Mouse (Mus musculus) midbrain, embryonic 12.5 days (tissue): ENCODE results near the gene Rnf130. TPM values are rescaled to one million over a fixed set of nuclear protein-coding genes. Genes with fewer than 3 reads are reported as not detected.

Experiments used
- ATAC-seq: fragments of 200-750 bp; cut with Nextera tagmentation; 2 replicates; pipeline ENCODE4 v1.8.0; 2017; ENCODE audit warnings: low read depth, moderate TSS enrichment, moderate library complexity; ENCODE audit not compliant: low FRiP score
- H3K27ac ChIP-seq: fragments of 300-500 bp; sonication (generic); replicated peaks from 2 replicates; pipeline ENCODE4 v1.5.1; 2016; ENCODE audit warnings: mild to moderate bottlenecking
- H3K27me3 ChIP-seq: fragments of 300-500 bp; sonication (generic); 2 replicates; pipeline ENCODE4 v1.6.1; 2016; ENCODE audit warnings: mild to moderate bottlenecking
- H3K36me3 ChIP-seq: fragments of 300-500 bp; sonication (generic); 2 replicates; pipeline ENCODE4 v1.6.1; 2016
- H3K4me1 ChIP-seq: fragments of 300-500 bp; sonication (generic); 2 replicates; pipeline ENCODE4 v1.6.1; 2016
- H3K4me2 ChIP-seq: fragments of 300-500 bp; sonication (generic); replicated peaks from 2 replicates; pipeline ENCODE4 v1.6.1; 2016; ENCODE audit warnings: mild to moderate bottlenecking, moderate library complexity
- H3K4me3 ChIP-seq: fragments of 300-500 bp; sonication (generic); 2 replicates; pipeline ENCODE4 v1.5.1; 2016; ENCODE audit warnings: mild to moderate bottlenecking
- H3K9ac ChIP-seq: fragments of 300-500 bp; sonication (generic); replicated peaks from 2 replicates; pipeline ENCODE4 v1.6.1; 2016; ENCODE audit warnings: mild to moderate bottlenecking, moderate library complexity
- H3K9me3 ChIP-seq: fragments of 300-500 bp; sonication (generic); 2 replicates; pipeline ENCODE4 v1.6.1; 2016; ENCODE audit warnings: mild to moderate bottlenecking
- WGBS: fragments of 180-500 bp; shearing (Covaris S2); methylation state at CpG from one replicate; pipeline ENCODE4 v1.1.7; 2016; 5-methylcytosine and 5-hydroxymethylcytosine counted together
- polyA plus RNA-seq: library from polyadenylated mRNA; unstranded; fragments of >200 nt; fragmentation: Nextera tagmentation; extraction: Ambion mirVana; gene quantifications from 2 replicates; pipeline ENCODE4 v1.2.1, GENCODE M21; 2016

The Rnf130 gene
- polyA plus RNA-seq, 1 experiment from 2014 or later: 91.3 TPM

GRCm38 (mm10) chr11:50026521-50027090 lies 1.5 kb downstream of the Rnf130 start:
- Histone ChIP-seq H3K4me3 (peak overlapping the region; percentile 78), H3K27ac (no peak overlapping the region), H3K27me3 (peaks cover 19% of the 10 kb centered on the region), H3K4me1 (peaks cover 30% of the 10 kb centered on the region), H3K9me3 (no peaks in the 10 kb centered on the region), H3K9ac (peak overlapping the region; percentile 95), H3K36me3 (no peaks in the 10 kb centered on the region), H3K4me2 (peak overlapping the region; percentile 62)
- no peak for ATAC-seq
- 45% methylated on average over 3 of the region's 3 CpGs for WGBS

- Histone ChIP-seq H3K9ac (no peak overlapping the region; the same call in 1 of the 2 replicates), H3K27ac (0 out of 2 replicates have a peak overlapping the region, but pooled peaks have one; percentile 15), H3K27me3 (peaks cover 9% of the 10 kb centered on the region), H3K36me3 (no peaks in the 10 kb centered on the region), H3K9me3 (no peaks in the 10 kb centered on the region), H3K4me1 (peaks cover 32% of the 10 kb centered on the region), H3K4me2 (peak overlapping the region; percentile 62), H3K4me3 (0 out of 2 replicates have a peak overlapping the region, but pooled peaks have one; percentile 8)
- ATAC-seq: peak; percentile 16; the same call in 1 of the 2 replicates
Measured at GRCm38 (mm10) chr11:50028416-50028815, 3.3 kb downstream of the Rnf130 start.

GRCm38 (mm10) chr11:50034155-50034554 lies 9.0 kb downstream of the Rnf130 start:
- no peak overlapping the region for H3K4me3 ChIP-seq
- no peaks in the 10 kb centered on the region for H3K9me3 ChIP-seq
- no peak overlapping the region for H3K9ac ChIP-seq
- no peak overlapping the region for H3K4me2 ChIP-seq
- peaks cover 7% of the 10 kb centered on the region for H3K4me1 ChIP-seq
- no peak for ATAC-seq
- H3K36me3 ChIP-seq: no peaks in the 10 kb centered on the region
- no peak overlapping the region for H3K27ac ChIP-seq
- H3K27me3 ChIP-seq: no peaks in the 10 kb centered on the region

GRCm38 (mm10) chr11:50035726-50036125 lies 10.6 kb downstream of the Rnf130 start:
- Histone ChIP-seq H3K4me1 (peaks cover 4% of the 10 kb centered on the region), H3K36me3 (no peaks in the 10 kb centered on the region), H3K27me3 (no peaks in the 10 kb centered on the region), H3K4me2 (no peak overlapping the region), H3K9me3 (no peaks in the 10 kb centered on the region), H3K27ac (no peak overlapping the region), H3K9ac (no peak overlapping the region), H3K4me3 (no peak overlapping the region)
- 89% methylated on average over 3 of the region's 3 CpGs for WGBS
- ATAC-seq: no peak

- WGBS: 94% methylated on average over 4 of the region's 4 CpGs
- no peaks in the 10 kb centered on the region for H3K36me3 ChIP-seq
- H3K4me1 ChIP-seq: no peaks in the 10 kb centered on the region
- H3K9me3 ChIP-seq: no peaks in the 10 kb centered on the region
- ATAC-seq: no peak
- no peak overlapping the region for H3K4me3 ChIP-seq
- H3K27me3 ChIP-seq: no peaks in the 10 kb centered on the region
- H3K27ac ChIP-seq: no peak overlapping the region
- no peak overlapping the region for H3K4me2 ChIP-seq
- no peak overlapping the region for H3K9ac ChIP-seq
Measured at GRCm38 (mm10) chr11:50036781-50037460, 11.8 kb downstream of the Rnf130 start.

GRCm38 (mm10) chr11:50038757-50039156 lies 13.6 kb downstream of the Rnf130 start:
- H3K9me3 ChIP-seq: no peaks in the 10 kb centered on the region

GRCm38 (mm10) chr11:50041148-50041547 lies 16.0 kb downstream of the Rnf130 start:
- Histone ChIP-seq H3K4me1 (no peaks in the 10 kb centered on the region), H3K27ac (no peak overlapping the region), H3K9me3 (no peaks in the 10 kb centered on the region), H3K36me3 (no peaks in the 10 kb centered on the region), H3K27me3 (no peaks in the 10 kb centered on the region), H3K4me2 (no peak overlapping the region), H3K9ac (no peak overlapping the region), H3K4me3 (no peak overlapping the region)
- 87% methylated on average over 3 of the region's 3 CpGs for WGBS
- ATAC-seq: no peak

More at GRCm38 (mm10) chr11:50038757-50039156, 13.6 kb downstream of the Rnf130 start:
- Histone ChIP-seq H3K36me3 (no peaks in the 10 kb centered on the region), H3K27ac (no peak overlapping the region), H3K9ac (no peak overlapping the region), H3K27me3 (no peaks in the 10 kb centered on the region), H3K4me3 (no peak overlapping the region), H3K4me2 (no peak overlapping the region), H3K4me1 (no peaks in the 10 kb centered on the region)
- WGBS: 97% methylated on average over 1 of the region's 1 CpGs
- ATAC-seq: no peak

GRCm38 (mm10) chr11:50042345-50042997 lies 17.3 kb downstream of the Rnf130 start:
- Histone ChIP-seq H3K27ac (no peak overlapping the region), H3K9me3 (no peaks in the 10 kb centered on the region), H3K9ac (no peak overlapping the region), H3K4me2 (no peak overlapping the region), H3K36me3 (no peaks in the 10 kb centered on the region), H3K27me3 (no peaks in the 10 kb centered on the region), H3K4me3 (no peak overlapping the region), H3K4me1 (no peaks in the 10 kb centered on the region)
- no peak for ATAC-seq
- 90% methylated on average over 4 of the region's 4 CpGs for WGBS

GRCm38 (mm10) chr11:50044454-50044853 lies 19.3 kb downstream of the Rnf130 start:
- 92% methylated on average over 4 of the region's 4 CpGs for WGBS
- Histone ChIP-seq H3K9me3 (no peaks in the 10 kb centered on the region), H3K9ac (no peak overlapping the region), H3K4me3 (no peak overlapping the region), H3K4me2 (no peak overlapping the region), H3K4me1 (no peaks in the 10 kb centered on the region), H3K27ac (no peak overlapping the region), H3K36me3 (no peaks in the 10 kb centered on the region), H3K27me3 (no peaks in the 10 kb centered on the region)
- ATAC-seq: no peak

- no peak overlapping the region for H3K4me3 ChIP-seq
- no peaks in the 10 kb centered on the region for H3K36me3 ChIP-seq
- H3K4me1 ChIP-seq: no peaks in the 10 kb centered on the region
- H3K9ac ChIP-seq: no peak overlapping the region
- 88% methylated on average over 1 of the region's 1 CpGs for WGBS
- no peak for ATAC-seq
- H3K4me2 ChIP-seq: no peak overlapping the region
- H3K9me3 ChIP-seq: no peaks in the 10 kb centered on the region
- no peak overlapping the region for H3K27ac ChIP-seq
- no peaks in the 10 kb centered on the region for H3K27me3 ChIP-seq
Measured at GRCm38 (mm10) chr11:50047610-50048009, 22.5 kb downstream of the Rnf130 start.

- H3K27me3 ChIP-seq: no peaks in the 10 kb centered on the region
- H3K4me2 ChIP-seq: no peak overlapping the region
- no peaks in the 10 kb centered on the region for H3K4me1 ChIP-seq
- H3K4me3 ChIP-seq: no peak overlapping the region
- no peaks in the 10 kb centered on the region for H3K36me3 ChIP-seq
- no peaks in the 10 kb centered on the region for H3K9me3 ChIP-seq
- 85% methylated on average over 6 of the region's 6 CpGs for WGBS
- no peak overlapping the region for H3K27ac ChIP-seq
- no peak overlapping the region for H3K9ac ChIP-seq
- no peak for ATAC-seq
Measured at GRCm38 (mm10) chr11:50048115-50048514, 23.0 kb downstream of the Rnf130 start.

GRCm38 (mm10) chr11:50050392-50050791 lies 25.2 kb downstream of the Rnf130 start:
- H3K4me2 ChIP-seq: no peak overlapping the region
- ATAC-seq: no peak
- no peaks in the 10 kb centered on the region for H3K4me1 ChIP-seq
- no peak overlapping the region for H3K27ac ChIP-seq
- no peaks in the 10 kb centered on the region for H3K9me3 ChIP-seq
- H3K9ac ChIP-seq: no peak overlapping the region
- H3K36me3 ChIP-seq: peaks cover 7% of the 10 kb centered on the region; the same call in 1 of the 2 replicates
- WGBS: 92% methylated on average over 6 of the region's 6 CpGs
- no peaks in the 10 kb centered on the region for H3K27me3 ChIP-seq
- H3K4me3 ChIP-seq: no peak overlapping the region
